In genomic region chr1:59161396-59161795, GRCm38 (mm10) we compare ENCODE assay signal across 21 mouse cellular contexts. TPM values are rescaled to one million over a fixed set of nuclear protein-coding genes. Genes with fewer than 3 reads are reported as not detected.
A peak's percentile ranks its signal among the peaks of the same experiment; 100 is the strongest.
DNase-seq lines count a peak whose midpoint lies in the region; ATAC-seq lines count a peak whose summit lies in the region.
"Had no signal": no experiment of that assay in that cellular context is flagged by ENCODE, and none has a peak within 500 bp of the region (broad histone marks: within the 10 kb centered on the region; RNA-seq: fewer than 3 reads in every experiment).

No protein-coding gene starts in this region.

- H3K27me3 ChIP-seq in limb, embryonic 15.5 days = no peaks in the 10 kb centered on the region
- H3K27me3 ChIP-seq: liver, embryonic 12.5 days; neural tube, embryonic 15.5 days; stomach, embryonic 15.5 days had no signal

- H3K9me3 ChIP-seq in limb, embryonic 15.5 days = no peaks in the 10 kb centered on the region
- H3K9me3 ChIP-seq: liver, embryonic 12.5 days; neural tube, embryonic 15.5 days; stomach, embryonic 15.5 days had no signal

- H3K4me2 ChIP-seq in limb, embryonic 15.5 days = no peak overlapping the region
- H3K4me2 ChIP-seq: hindbrain, embryonic 14.5 days; liver, embryonic 12.5 days; midbrain, embryonic 11.5 days; neural tube, embryonic 15.5 days; stomach, embryonic 15.5 days had no signal

- ATAC-seq in limb, embryonic 15.5 days (ENCODE audit: insufficient number of reproducible peaks, low FRiP score, low TSS enrichment, low read depth) = no peak
- no peak for ATAC-seq in activated CD4-positive, CD25-positive, alpha-beta regulatory T cell, adult 4 months
- ATAC-seq: forebrain, postnatal 0 days; liver, embryonic 12.5 days had no signal

- peaks cover 11% of the 10 kb centered on the region for H3K4me1 ChIP-seq in limb, embryonic 15.5 days
- H3K4me1 ChIP-seq: neural tube, embryonic 15.5 days; stomach, embryonic 15.5 days had no signal

- 81% methylated on average over 6 of the region's 6 CpGs for WGBS in limb, embryonic 15.5 days

- H3K4me3 ChIP-seq in limb, embryonic 15.5 days = no peak overlapping the region
- H3K4me3 ChIP-seq: liver, embryonic 12.5 days; neural tube, embryonic 15.5 days; stomach, embryonic 15.5 days had no signal

- H3K9ac ChIP-seq in limb, embryonic 15.5 days = no peak overlapping the region
- H3K9ac ChIP-seq: forebrain, postnatal 0 days; hindbrain, embryonic 14.5 days; liver, embryonic 12.5 days; neural tube, embryonic 15.5 days; stomach, embryonic 15.5 days had no signal

- H3K36me3 ChIP-seq in limb, embryonic 15.5 days = peaks cover 16% of the 10 kb centered on the region

- H3K27ac ChIP-seq in limb, embryonic 15.5 days = peak overlapping the region; percentile 71
- H3K27ac ChIP-seq: hindbrain, embryonic 14.5 days; liver, embryonic 12.5 days; neural tube, embryonic 15.5 days; stomach, embryonic 15.5 days had no signal

- DNase-seq in cerebellum, adult 11-12 months = peak; percentile 65
- DNase-seq in cerebellum, adult 11 months = no peak
- DNase-seq in heart, adult 11 months = peak; percentile 68
- DNase-seq in heart, adult 8-10 months (ENCODE audit: low spot score) = no peak
- DNase-seq in brain, adult 2 months (ENCODE audit: low read depth, low spot score) = peak; percentile 47
- DNase-seq in right cerebral cortex, postnatal 25 days = no peak
- DNase-seq: adrenal gland, postnatal 25 days; forebrain, postnatal 0 days; gastrocnemius, postnatal 25 days; heart, postnatal 4 days; left cerebral cortex, postnatal 4 days; lung, adult 18-20 months; lung, postnatal 10 days; right cerebral cortex, postnatal 4 days had no signal

RNA-seq across cellular contexts. Expression of gene Mpp4, which starts 1.8 kb away (rescaled TPM):
- under 1 TPM in 1 of 4 experiments, not detected in 3; 0.09 TPM for total RNA-seq in heart, adult 8-10 months (2022)
- 0.18 and 0.21 TPM in 2 replicates for polyA plus RNA-seq in limb, embryonic 15.5 days (2015; fragmentation: Nextera tagmentation; extraction: Ambion mirVana)
- polyA plus RNA-seq in activated CD4-positive, CD25-positive, alpha-beta regulatory T cell, adult 4 months (2017; shearing (Covaris generic)) = under 1 TPM in 1 of 2 experiments, not detected in 1; 0.19 TPM
- total RNA-seq: adrenal gland, postnatal 25 days had no signal

RNA-seq across cellular contexts. Expression of gene Tmem237, which starts 41.2 kb away (rescaled TPM):
- 1 to 10 TPM; 2.3 to 4.8 (median 2.4) TPM for total RNA-seq in heart, adult 8-10 months (2022)
- 28.4 and 31.1 TPM in 2 replicates for polyA plus RNA-seq in limb, embryonic 15.5 days (2015; fragmentation: Nextera tagmentation; extraction: Ambion mirVana)
- polyA plus RNA-seq in activated CD4-positive, CD25-positive, alpha-beta regulatory T cell, adult 4 months (2017; shearing (Covaris generic)) = 10 to 100 TPM; 17.1 to 21.3 TPM

Comparison
In these comparisons a context has a peak if more than half of its experiments do, and no peak if none do; other contexts are left out.
1. DNase-seq: peak in cerebellum, adult 11-12 months (single experiment), heart, adult 11 months (single experiment) and brain, adult 2 months (single experiment); none in cerebellum, adult 11 months (single experiment), heart, adult 8-10 months (single experiment) and right cerebral cortex, postnatal 25 days (single experiment).